Mouse (Mus musculus) small intestine, adult 2 months (tissue): Measurements from ENCODE around the gene Trim66.

Source experiments
- CTCF ChIP-seq: fragments of 200-500 bp; IDR thresholded peaks from 2 replicates; pipeline ENCODE4 v1.5.1; 2012; ENCODE audit warnings: low read depth, mild to moderate bottlenecking, control low read depth, inconsistent platforms, low read length, moderate library complexity, mixed read lengths; ENCODE audit not compliant: insufficient replicate concordance, insufficient read length; ENCODE audit errors: extremely low read depth
- POLR2A ChIP-seq: fragments of 200-500 bp; IDR thresholded peaks from 2 replicates; pipeline ENCODE4 v1.6.1; 2012; ENCODE audit warnings: low read depth, mild to moderate bottlenecking, control low read depth, inconsistent platforms, low read length, moderate library complexity

- TF ChIP-seq CTCF (no peak), POLR2A (no peak)
Measured at GRCm38 (mm10) chr7:109511838-109512237, 3.9 kb upstream of the Trim66 start.
